ENCODE assay signal across 12 mouse cellular contexts in genomic region chr1:61143030-61143753, GRCm38 (mm10).
DNase-seq lines count a peak whose midpoint lies in the region; ATAC-seq and TF ChIP-seq lines count a peak whose summit lies in the region.
"Had no signal": no experiment of that assay in that cellular context is flagged by ENCODE, and none has a peak within 500 bp of the region (broad histone marks: within the 10 kb centered on the region; RNA-seq: fewer than 3 reads in every experiment).

No protein-coding gene starts in this region.

- H3K27ac ChIP-seq in intestine, embryonic 14.5 days (ENCODE audit: low read depth): peak overlapping the region; percentile 47
- no peak overlapping the region; the same call in 1 of the 2 replicates for H3K27ac ChIP-seq in intestine, postnatal 0 days (ENCODE audit: low read depth, low read length)
- H3K27ac ChIP-seq in embryonic facial prominence, embryonic 14.5 days (replicated peaks; ENCODE audit: low read depth, low read length): no peak overlapping the region
- H3K27ac ChIP-seq in hindbrain, postnatal 0 days: no peak overlapping the region
- H3K27ac ChIP-seq in neural tube, embryonic 14.5 days (ENCODE audit: low read depth, low read length): peak overlapping the region; percentile 23; the same call in 1 of the 2 replicates
- H3K27ac ChIP-seq in kidney, embryonic 14.5 days (ENCODE audit: low read depth, low read length): no peak overlapping the region
- no peak overlapping the region for H3K27ac ChIP-seq in liver, embryonic 12.5 days

- no peaks in the 10 kb centered on the region for H3K36me3 ChIP-seq in intestine, embryonic 14.5 days (ENCODE audit: control insufficient read depth, insufficient read depth, low read length)
- no peaks in the 10 kb centered on the region for H3K36me3 ChIP-seq in intestine, postnatal 0 days (ENCODE audit: control insufficient read depth, insufficient read depth)
- H3K36me3 ChIP-seq in embryonic facial prominence, embryonic 14.5 days (ENCODE audit: control insufficient read depth, insufficient read depth, low read length): no peaks in the 10 kb centered on the region
- no peaks in the 10 kb centered on the region for H3K36me3 ChIP-seq in hindbrain, postnatal 0 days (ENCODE audit: insufficient read depth, low read length)
- no peaks in the 10 kb centered on the region for H3K36me3 ChIP-seq in neural tube, embryonic 14.5 days (ENCODE audit: control insufficient read depth, insufficient read depth, low read length)
- H3K36me3 ChIP-seq in kidney, embryonic 14.5 days (ENCODE audit: control insufficient read depth, insufficient read depth, low read length): no peaks in the 10 kb centered on the region
- H3K36me3 ChIP-seq in liver, embryonic 12.5 days: no peaks in the 10 kb centered on the region

- H3K4me3 ChIP-seq in intestine, embryonic 14.5 days (ENCODE audit: low read depth, low read length): no peak overlapping the region
- H3K4me3 ChIP-seq in intestine, postnatal 0 days (ENCODE audit: low read depth, low read length): no peak overlapping the region
- H3K4me3 ChIP-seq in embryonic facial prominence, embryonic 14.5 days (ENCODE audit: low read depth, low read length): no peak overlapping the region
- no peak overlapping the region for H3K4me3 ChIP-seq in hindbrain, postnatal 0 days (ENCODE audit: low read length)
- no peak overlapping the region for H3K4me3 ChIP-seq in neural tube, embryonic 14.5 days (ENCODE audit: low read depth, low read length)
- H3K4me3 ChIP-seq in kidney, embryonic 14.5 days (ENCODE audit: low read length): no peak overlapping the region
- H3K4me3 ChIP-seq in liver, embryonic 12.5 days: no peak overlapping the region

- 21% methylated on average over 14 of the region's 14 CpGs for WGBS in intestine, embryonic 14.5 days
- WGBS in intestine, postnatal 0 days: 51% methylated on average over 14 of the region's 14 CpGs
- 25% methylated on average over 14 of the region's 14 CpGs for WGBS in embryonic facial prominence, embryonic 14.5 days
- WGBS in hindbrain, postnatal 0 days: 30% methylated on average over 14 of the region's 14 CpGs
- 23% methylated on average over 14 of the region's 14 CpGs for WGBS in neural tube, embryonic 14.5 days
- WGBS in kidney, embryonic 14.5 days: 29% methylated on average over 14 of the region's 14 CpGs
- WGBS in liver, embryonic 12.5 days (ENCODE audit: insufficient replicate concordance): 43% methylated on average over 14 of the region's 14 CpGs

- H3K9ac ChIP-seq in intestine, embryonic 14.5 days (ENCODE audit: low read length): no peak overlapping the region
- no peak overlapping the region for H3K9ac ChIP-seq in intestine, postnatal 0 days (ENCODE audit: low read depth, low read length)
- no peak overlapping the region for H3K9ac ChIP-seq in embryonic facial prominence, embryonic 14.5 days (ENCODE audit: low read depth, low read length)
- no peak overlapping the region for H3K9ac ChIP-seq in hindbrain, postnatal 0 days (replicated peaks; ENCODE audit: low read length)
- no peak overlapping the region for H3K9ac ChIP-seq in neural tube, embryonic 14.5 days (replicated peaks; ENCODE audit: low read depth, low read length)
- no peak overlapping the region for H3K9ac ChIP-seq in kidney, embryonic 14.5 days (ENCODE audit: low read depth, low read length)
- H3K9ac ChIP-seq in liver, embryonic 12.5 days: no peak overlapping the region

- H3K4me2 ChIP-seq in intestine, embryonic 14.5 days (ENCODE audit: low read length): peak overlapping the region; percentile 18; the same call in 1 of the 2 replicates
- no peak overlapping the region for H3K4me2 ChIP-seq in intestine, postnatal 0 days (replicated peaks; ENCODE audit: low read depth)
- peak overlapping the region; percentile 13; the same call in 1 of the 2 replicates for H3K4me2 ChIP-seq in embryonic facial prominence, embryonic 14.5 days (ENCODE audit: low read depth, low read length)
- H3K4me2 ChIP-seq in hindbrain, postnatal 0 days (ENCODE audit: low read depth, low read length): no peak overlapping the region
- H3K4me2 ChIP-seq in neural tube, embryonic 14.5 days (ENCODE audit: low read depth, low read length): no peak overlapping the region
- no peak overlapping the region for H3K4me2 ChIP-seq in kidney, embryonic 14.5 days (replicated peaks; ENCODE audit: low read depth, low read length)
- no peak overlapping the region for H3K4me2 ChIP-seq in liver, embryonic 12.5 days

- no peak for TF ChIP-seq CTCF in intestine, postnatal 0 days (IDR thresholded peaks at IDR 0.05; ENCODE audit: low read depth)
- no peak for TF ChIP-seq CTCF in hindbrain, postnatal 0 days (IDR thresholded peaks at IDR 0.05; ENCODE audit: low read depth)

- ATAC-seq in intestine, embryonic 14.5 days (replicated peaks; ENCODE audit: low FRiP score, low TSS enrichment, low read depth): no peak
- no peak for ATAC-seq in intestine, postnatal 0 days
- ATAC-seq in embryonic facial prominence, embryonic 14.5 days (ENCODE audit: low read depth): no peak; the same call in 1 of the 2 replicates
- no peak for ATAC-seq in hindbrain, postnatal 0 days
- no peak for ATAC-seq in neural tube, embryonic 14.5 days (ENCODE audit: low read depth)
- no peak for ATAC-seq in kidney, embryonic 14.5 days (ENCODE audit: low FRiP score, low TSS enrichment)
- no peak for ATAC-seq in liver, embryonic 12.5 days
- ATAC-seq: lung, postnatal 0 days had no signal

- H3K27me3 ChIP-seq in intestine, embryonic 14.5 days (replicated peaks; ENCODE audit: control insufficient read depth, insufficient read depth, low read length): no peaks in the 10 kb centered on the region
- H3K27me3 ChIP-seq in intestine, postnatal 0 days (replicated peaks; ENCODE audit: control insufficient read depth, insufficient read depth, low read length): no peaks in the 10 kb centered on the region
- H3K27me3 ChIP-seq in embryonic facial prominence, embryonic 14.5 days (replicated peaks; ENCODE audit: control insufficient read depth, insufficient read depth, low read length): no peaks in the 10 kb centered on the region; the same call in 1 of the 2 replicates
- H3K27me3 ChIP-seq in hindbrain, postnatal 0 days (ENCODE audit: insufficient read depth, low read length): no peaks in the 10 kb centered on the region
- no peaks in the 10 kb centered on the region for H3K27me3 ChIP-seq in neural tube, embryonic 14.5 days (ENCODE audit: control insufficient read depth, insufficient read depth, low read length)
- peaks cover 4% of the 10 kb centered on the region; the same call in 1 of the 2 replicates for H3K27me3 ChIP-seq in kidney, embryonic 14.5 days (ENCODE audit: control insufficient read depth, insufficient read depth, low read length)
- no peaks in the 10 kb centered on the region; the same call in 1 of the 2 replicates for H3K27me3 ChIP-seq in liver, embryonic 12.5 days (replicated peaks)

- peaks cover 58% of the 10 kb centered on the region for H3K4me1 ChIP-seq in intestine, embryonic 14.5 days (replicated peaks; ENCODE audit: control insufficient read depth, insufficient read depth, low read length)
- peaks cover 12% of the 10 kb centered on the region; the same call in 1 of the 2 replicates for H3K4me1 ChIP-seq in intestine, postnatal 0 days (replicated peaks; ENCODE audit: control insufficient read depth, insufficient read depth, low read length)
- H3K4me1 ChIP-seq in embryonic facial prominence, embryonic 14.5 days (ENCODE audit: control insufficient read depth, insufficient read depth, low read length): peaks cover 45% of the 10 kb centered on the region
- peaks cover 14% of the 10 kb centered on the region; the same call in 1 of the 2 replicates for H3K4me1 ChIP-seq in hindbrain, postnatal 0 days (ENCODE audit: insufficient read depth, low read length)
- H3K4me1 ChIP-seq in neural tube, embryonic 14.5 days (ENCODE audit: control insufficient read depth, insufficient read depth, low read length): peaks cover 51% of the 10 kb centered on the region
- H3K4me1 ChIP-seq in kidney, embryonic 14.5 days (ENCODE audit: control insufficient read depth, insufficient read depth, low read length): peaks cover 28% of the 10 kb centered on the region
- peaks cover 5% of the 10 kb centered on the region; the same call in 1 of the 2 replicates for H3K4me1 ChIP-seq in liver, embryonic 12.5 days

- DNase-seq in intestine, embryonic 14.5 days (ENCODE audit: low spot score): peak; percentile 63
- peak; percentile 53 for DNase-seq in embryonic facial prominence, embryonic 14.5 days (ENCODE audit: low spot score)
- peak; percentile 23 for DNase-seq in hindbrain, postnatal 0 days (ENCODE audit: low spot score)
- no peak for DNase-seq in thymus, postnatal 10 days (ENCODE audit: low spot score in 2 of 2)
- DNase-seq: cerebellum, adult 8-10 months; gastrocnemius, postnatal 25 days; kidney, postnatal 14 days had no signal

- no peaks in the 10 kb centered on the region for H3K9me3 ChIP-seq in intestine, embryonic 14.5 days (ENCODE audit: control insufficient read depth, low read length)
- no peaks in the 10 kb centered on the region for H3K9me3 ChIP-seq in intestine, postnatal 0 days (ENCODE audit: control insufficient read depth)
- no peaks in the 10 kb centered on the region for H3K9me3 ChIP-seq in embryonic facial prominence, embryonic 14.5 days (ENCODE audit: control insufficient read depth, low read length)
- H3K9me3 ChIP-seq in hindbrain, postnatal 0 days (ENCODE audit: low read length): no peaks in the 10 kb centered on the region
- no peaks in the 10 kb centered on the region for H3K9me3 ChIP-seq in neural tube, embryonic 14.5 days (ENCODE audit: control insufficient read depth, low read length)
- no peaks in the 10 kb centered on the region for H3K9me3 ChIP-seq in kidney, embryonic 14.5 days (ENCODE audit: control insufficient read depth, low read length)
- no peaks in the 10 kb centered on the region for H3K9me3 ChIP-seq in liver, embryonic 12.5 days (replicated peaks)

Comparison
In these comparisons a context has a peak if more than half of its experiments do, and no peak if none do; other contexts are left out.
1. H3K27ac ChIP-seq: peak in intestine, embryonic 14.5 days (single experiment) and neural tube, embryonic 14.5 days (single experiment); none in intestine, postnatal 0 days (single experiment), embryonic facial prominence, embryonic 14.5 days (single experiment), hindbrain, postnatal 0 days (single experiment), kidney, embryonic 14.5 days (single experiment) and liver, embryonic 12.5 days (single experiment).
2. H3K4me2 ChIP-seq: peak in intestine, embryonic 14.5 days (single experiment) and embryonic facial prominence, embryonic 14.5 days (single experiment); none in intestine, postnatal 0 days (single experiment), hindbrain, postnatal 0 days (single experiment), neural tube, embryonic 14.5 days (single experiment), kidney, embryonic 14.5 days (single experiment) and liver, embryonic 12.5 days (single experiment).
3. DNase-seq: peak in intestine, embryonic 14.5 days (single experiment), embryonic facial prominence, embryonic 14.5 days (single experiment) and hindbrain, postnatal 0 days (single experiment); none in thymus, postnatal 10 days (0 of 2).